Mouse (Mus musculus): ENCODE data around the gene Cpne4. TPM values are rescaled to one million over a fixed set of nuclear protein-coding genes. Genes with fewer than 3 reads are reported as not detected.

The Cpne4 gene
- polyA plus RNA-seq, 1 experiment from 2014 or later, result 33.2 TPM

GRCm38 (mm10) chr9:105053147-105053557, 506.1 kb downstream of the Cpne4 start, which contains the start of gene Mrpl3:
TSS of gene Mrpl3 (plus strand) at chr9:105053239.
- ATAC-seq, result peak; percentile 68
- Histone ChIP-seq H3K4me1 (ENCODE audit: control insufficient read depth, insufficient read depth, low read length) (peaks cover 17% of the 10 kb centered on the region), H3K36me3 (ENCODE audit: control insufficient read depth, insufficient read depth, low read length) (peaks cover 18% of the 10 kb centered on the region), H3K4me3 (ENCODE audit: low read depth, low read length) (peak within 1 kb of the TSS; percentile 99), H3K4me2 (ENCODE audit: low read length) (peak within 1 kb of the TSS; percentile 81), H3K9me3 (replicated peaks; ENCODE audit: control insufficient read depth, low read length, poor library complexity, severe bottlenecking) (no peaks in the 10 kb centered on the region), H3K27me3 (ENCODE audit: control insufficient read depth, insufficient read depth, low read depth, low read length) (no peaks in the 10 kb centered on the region), H3K27ac (ENCODE audit: low read length) (peak within 1 kb of the TSS; percentile 61; the same call in 1 of the 2 replicates), H3K9ac (ENCODE audit: low read depth, low read length) (peak within 1 kb of the TSS; percentile 99)
- WGBS, result 0% methylated on average over 31 of the region's 31 CpGs

DNA sequence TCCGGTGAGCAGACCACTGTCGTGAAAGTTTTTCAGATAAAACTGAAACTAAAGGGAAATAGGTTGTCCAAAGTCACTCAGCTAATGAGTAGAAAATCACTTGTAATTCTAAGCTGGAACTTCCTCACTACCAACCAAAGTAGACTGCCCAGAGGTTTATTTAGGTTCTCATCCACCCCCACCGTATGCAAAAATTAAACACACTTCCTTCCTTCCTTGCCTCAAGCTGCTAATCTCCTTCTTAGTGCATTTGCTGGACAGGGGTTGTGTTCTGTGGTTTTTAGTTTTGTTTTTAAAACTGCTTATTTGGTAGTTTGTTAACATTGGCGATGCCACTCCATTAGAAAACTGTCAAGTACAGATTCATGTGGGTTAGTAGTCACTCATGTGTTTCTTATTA, 506.7 kb downstream of the Cpne4 start:
- Histone ChIP-seq H3K4me2 (ENCODE audit: low read length) (peak overlapping the region; percentile 81), H3K27me3 (ENCODE audit: control insufficient read depth, insufficient read depth, low read depth, low read length) (no peaks in the 10 kb centered on the region), H3K9ac (ENCODE audit: low read depth, low read length) (peak overlapping the region; percentile 99), H3K36me3 (ENCODE audit: control insufficient read depth, insufficient read depth, low read length) (peaks cover 21% of the 10 kb centered on the region), H3K4me1 (ENCODE audit: control insufficient read depth, insufficient read depth, low read length) (peaks cover 10% of the 10 kb centered on the region), H3K27ac (ENCODE audit: low read length) (no peak overlapping the region), H3K9me3 (replicated peaks; ENCODE audit: control insufficient read depth, low read length, poor library complexity, severe bottlenecking) (no peaks in the 10 kb centered on the region), H3K4me3 (ENCODE audit: low read depth, low read length) (peak overlapping the region; percentile 99)
- WGBS, result 59% methylated on average over 4 of the region's 4 CpGs
- no peak for ATAC-seq

DNA sequence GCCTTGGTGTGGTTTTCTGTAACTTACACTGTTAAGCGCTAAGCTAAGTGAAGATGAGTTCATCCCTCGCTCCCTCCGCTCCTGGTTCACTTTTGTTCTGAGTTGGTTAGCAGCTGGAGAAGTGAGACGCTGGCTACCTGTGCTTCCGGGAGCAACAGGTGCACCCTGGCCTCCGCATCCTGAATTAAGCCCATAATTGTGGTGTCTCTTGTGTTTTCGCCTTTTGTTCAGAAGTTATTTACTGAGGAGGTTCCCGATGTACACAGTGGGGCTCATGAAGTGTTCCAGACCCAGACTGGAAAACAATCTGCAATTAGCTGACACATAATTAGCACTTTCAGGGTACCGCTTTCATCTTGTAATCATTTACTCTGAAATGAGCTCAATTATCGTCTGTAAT, 522.0 kb downstream of the Cpne4 start:
- Histone ChIP-seq H3K9me3 (replicated peaks; ENCODE audit: control insufficient read depth, low read length, poor library complexity, severe bottlenecking) (no peaks in the 10 kb centered on the region), H3K36me3 (ENCODE audit: control insufficient read depth, insufficient read depth, low read length) (peaks cover 23% of the 10 kb centered on the region), H3K27ac (ENCODE audit: low read length) (no peak overlapping the region), H3K27me3 (ENCODE audit: control insufficient read depth, insufficient read depth, low read depth, low read length) (no peaks in the 10 kb centered on the region), H3K9ac (ENCODE audit: low read depth, low read length) (no peak overlapping the region), H3K4me1 (ENCODE audit: control insufficient read depth, insufficient read depth, low read length) (no peaks in the 10 kb centered on the region), H3K4me2 (ENCODE audit: low read length) (no peak overlapping the region), H3K4me3 (ENCODE audit: low read depth, low read length) (no peak overlapping the region)
- WGBS, result 91% methylated on average over 10 of the region's 10 CpGs
- ATAC-seq, result no peak

DNA sequence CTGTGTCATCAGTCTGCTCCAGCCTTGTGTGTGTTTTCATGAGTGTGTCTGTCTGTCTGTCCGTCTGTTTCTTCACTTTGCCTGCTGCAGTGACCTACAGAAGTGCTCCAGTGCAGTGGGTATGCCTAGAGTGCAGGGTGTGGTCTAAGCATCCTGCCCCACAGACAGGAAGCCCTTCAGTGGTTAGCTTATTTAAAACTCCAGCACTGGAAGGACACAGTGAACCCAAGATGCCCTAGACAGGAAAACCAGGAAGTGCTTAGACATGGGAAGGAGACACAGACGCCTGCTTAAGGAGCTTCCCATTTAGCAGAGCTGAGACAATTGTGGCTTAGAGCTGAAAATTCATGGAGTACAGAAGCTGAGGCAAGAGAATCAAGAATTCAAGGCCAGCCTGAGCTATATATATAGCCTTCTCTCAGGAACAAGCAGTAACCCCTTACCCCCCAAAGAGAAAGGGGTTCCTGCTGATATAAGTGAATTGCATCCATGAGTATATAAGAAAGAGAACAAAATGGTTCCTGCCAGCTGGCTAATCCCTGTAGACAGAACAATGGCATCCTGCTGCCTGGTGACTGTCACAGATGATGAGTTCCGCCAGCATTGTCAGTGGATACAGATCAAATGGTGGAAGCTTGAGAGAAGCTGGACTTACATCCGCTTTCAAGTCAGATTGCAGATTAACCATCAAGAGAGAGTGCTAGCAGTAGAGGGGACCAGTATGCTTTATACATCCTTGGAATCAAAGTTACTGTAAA, 526.1 kb downstream of the Cpne4 start:
- no peak overlapping the region for H3K9ac ChIP-seq (ENCODE audit: low read depth, low read length)
- no peaks in the 10 kb centered on the region for H3K27me3 ChIP-seq (ENCODE audit: control insufficient read depth, insufficient read depth, low read depth, low read length)
- WGBS, result 40% methylated on average over 4 of the region's 4 CpGs
- H3K9me3 ChIP-seq (replicated peaks; ENCODE audit: control insufficient read depth, low read length, poor library complexity, severe bottlenecking), result no peaks in the 10 kb centered on the region
- no peaks in the 10 kb centered on the region for H3K4me1 ChIP-seq (ENCODE audit: control insufficient read depth, insufficient read depth, low read length)
- no peak overlapping the region for H3K27ac ChIP-seq (ENCODE audit: low read length)
- H3K4me2 ChIP-seq (ENCODE audit: low read length), result no peak overlapping the region
- peaks cover 16% of the 10 kb centered on the region for H3K36me3 ChIP-seq (ENCODE audit: control insufficient read depth, insufficient read depth, low read length)
- no peak for ATAC-seq
- no peak overlapping the region for H3K4me3 ChIP-seq (ENCODE audit: low read depth, low read length)

GRCm38 (mm10) chr9:105074851-105075250, 527.8 kb downstream of the Cpne4 start:
- Histone ChIP-seq H3K9ac (ENCODE audit: low read depth, low read length) (no peak overlapping the region), H3K4me1 (ENCODE audit: control insufficient read depth, insufficient read depth, low read length) (no peaks in the 10 kb centered on the region), H3K27me3 (ENCODE audit: control insufficient read depth, insufficient read depth, low read depth, low read length) (no peaks in the 10 kb centered on the region), H3K9me3 (replicated peaks; ENCODE audit: control insufficient read depth, low read length, poor library complexity, severe bottlenecking) (no peaks in the 10 kb centered on the region), H3K4me2 (ENCODE audit: low read length) (no peak overlapping the region), H3K27ac (ENCODE audit: low read length) (no peak overlapping the region), H3K36me3 (ENCODE audit: control insufficient read depth, insufficient read depth, low read length) (peaks cover 16% of the 10 kb centered on the region), H3K4me3 (ENCODE audit: low read depth, low read length) (no peak overlapping the region)
- WGBS, result 93% methylated on average over 8 of the region's 8 CpGs
- ATAC-seq, result no peak

GRCm38 (mm10) chr9:105076756-105077424, 529.8 kb downstream of the Cpne4 start:
- H3K4me3 ChIP-seq (ENCODE audit: low read depth, low read length), result no peak overlapping the region
- no peaks in the 10 kb centered on the region for H3K9me3 ChIP-seq (replicated peaks; ENCODE audit: control insufficient read depth, low read length, poor library complexity, severe bottlenecking)
- H3K27me3 ChIP-seq (ENCODE audit: control insufficient read depth, insufficient read depth, low read depth, low read length), result no peaks in the 10 kb centered on the region
- no peak overlapping the region for H3K27ac ChIP-seq (ENCODE audit: low read length)
- H3K4me1 ChIP-seq (ENCODE audit: control insufficient read depth, insufficient read depth, low read length), result no peaks in the 10 kb centered on the region
- H3K4me2 ChIP-seq (ENCODE audit: low read length), result no peak overlapping the region
- WGBS, result 90% methylated on average over 13 of the region's 13 CpGs
- no peak overlapping the region for H3K9ac ChIP-seq (ENCODE audit: low read depth, low read length)
- no peak for ATAC-seq
- H3K36me3 ChIP-seq (ENCODE audit: control insufficient read depth, insufficient read depth, low read length), result peaks cover 16% of the 10 kb centered on the region

GRCm38 (mm10) chr9:105078460-105078859, 531.4 kb downstream of the Cpne4 start:
- WGBS, result 94% methylated on average over 4 of the region's 4 CpGs
- H3K9ac ChIP-seq (ENCODE audit: low read depth, low read length), result no peak overlapping the region
- no peaks in the 10 kb centered on the region for H3K27me3 ChIP-seq (ENCODE audit: control insufficient read depth, insufficient read depth, low read depth, low read length)
- H3K4me2 ChIP-seq (ENCODE audit: low read length), result no peak overlapping the region
- H3K36me3 ChIP-seq (ENCODE audit: control insufficient read depth, insufficient read depth, low read length), result peaks cover 11% of the 10 kb centered on the region
- no peaks in the 10 kb centered on the region for H3K4me1 ChIP-seq (ENCODE audit: control insufficient read depth, insufficient read depth, low read length)
- H3K4me3 ChIP-seq (ENCODE audit: low read depth, low read length), result no peak overlapping the region
- no peak overlapping the region for H3K27ac ChIP-seq (ENCODE audit: low read length)
- ATAC-seq, result no peak
- no peaks in the 10 kb centered on the region for H3K9me3 ChIP-seq (replicated peaks; ENCODE audit: control insufficient read depth, low read length, poor library complexity, severe bottlenecking)

- H3K4me2 ChIP-seq (ENCODE audit: low read length), result no peak overlapping the region
- H3K4me1 ChIP-seq (ENCODE audit: control insufficient read depth, insufficient read depth, low read length), result no peaks in the 10 kb centered on the region
- WGBS, result 96% methylated on average over 3 of the region's 3 CpGs
- no peaks in the 10 kb centered on the region for H3K27me3 ChIP-seq (ENCODE audit: control insufficient read depth, insufficient read depth, low read depth, low read length)
- peaks cover 10% of the 10 kb centered on the region for H3K36me3 ChIP-seq (ENCODE audit: control insufficient read depth, insufficient read depth, low read length)
- H3K27ac ChIP-seq (ENCODE audit: low read length), result no peak overlapping the region
- H3K9me3 ChIP-seq (replicated peaks; ENCODE audit: control insufficient read depth, low read length, poor library complexity, severe bottlenecking), result no peaks in the 10 kb centered on the region
- no peak overlapping the region for H3K4me3 ChIP-seq (ENCODE audit: low read depth, low read length)
- H3K9ac ChIP-seq (ENCODE audit: low read depth, low read length), result no peak overlapping the region
- ATAC-seq, result no peak
Observed at GRCm38 (mm10) chr9:105080246-105080645, 533.2 kb downstream of the Cpne4 start.
